Mouse (Mus musculus): ENCODE results near the gene Mfsd4a. TPM values are rescaled to one million over a fixed set of nuclear protein-coding genes. Genes with fewer than 3 reads are reported as not detected.
A peak's percentile ranks its signal among the peaks of the same experiment; 100 is the strongest.

Gene Mfsd4a
- polyA plus RNA-seq, 1 experiment: 73.5 TPM

- no peak overlapping the region; the same call in 1 of the 2 replicates for H3K4me3 ChIP-seq (ENCODE audit: insufficient read depth, low read length)
- no peak for TF ChIP-seq POLR2A (IDR thresholded peaks at IDR 0.05; ENCODE audit: extremely low read depth, insufficient read depth, low read length)
- TF ChIP-seq CTCF (IDR thresholded peaks at IDR 0.05; ENCODE audit: extremely low read depth, insufficient read depth, low read length): no peak
- no peak overlapping the region for H3K27ac ChIP-seq (ENCODE audit: insufficient read depth, low read length)
- no peaks in the 10 kb centered on the region for H3K4me1 ChIP-seq (ENCODE audit: control insufficient read depth, insufficient read depth, low read length)
Observed at GRCm38 (mm10) chr1:131987432-131987831, 80.4 kb downstream of the Mfsd4a start.

DNA sequence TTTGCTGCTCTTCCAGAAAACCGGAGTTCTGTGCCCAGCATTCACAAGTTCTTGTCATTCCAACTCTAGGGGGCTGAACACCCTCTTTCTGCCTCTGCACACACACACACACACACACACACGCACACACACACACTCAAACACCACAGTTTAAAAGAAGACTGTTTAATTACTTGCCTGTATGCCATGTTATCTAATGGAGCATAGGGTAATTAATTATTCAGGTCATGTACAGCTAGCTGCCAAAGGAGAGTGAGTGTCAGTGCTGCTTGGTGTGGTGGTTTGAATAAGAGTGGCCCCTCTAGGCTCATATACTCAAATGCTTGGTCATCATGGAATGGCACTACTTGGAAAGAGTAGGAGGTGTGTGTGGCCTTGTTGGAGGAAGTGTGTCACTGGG is 84.1 kb downstream of the Mfsd4a start:
- Histone ChIP-seq H3K27ac (ENCODE audit: insufficient read depth, low read length) (no peak overlapping the region), H3K4me3 (ENCODE audit: insufficient read depth, low read length) (no peak overlapping the region), H3K4me1 (ENCODE audit: control insufficient read depth, insufficient read depth, low read length) (no peaks in the 10 kb centered on the region)
- TF ChIP-seq POLR2A (IDR thresholded peaks at IDR 0.05; ENCODE audit: extremely low read depth, insufficient read depth, low read length) (no peak), CTCF (IDR thresholded peaks at IDR 0.05; ENCODE audit: extremely low read depth, insufficient read depth, low read length) (no peak)

DNA sequence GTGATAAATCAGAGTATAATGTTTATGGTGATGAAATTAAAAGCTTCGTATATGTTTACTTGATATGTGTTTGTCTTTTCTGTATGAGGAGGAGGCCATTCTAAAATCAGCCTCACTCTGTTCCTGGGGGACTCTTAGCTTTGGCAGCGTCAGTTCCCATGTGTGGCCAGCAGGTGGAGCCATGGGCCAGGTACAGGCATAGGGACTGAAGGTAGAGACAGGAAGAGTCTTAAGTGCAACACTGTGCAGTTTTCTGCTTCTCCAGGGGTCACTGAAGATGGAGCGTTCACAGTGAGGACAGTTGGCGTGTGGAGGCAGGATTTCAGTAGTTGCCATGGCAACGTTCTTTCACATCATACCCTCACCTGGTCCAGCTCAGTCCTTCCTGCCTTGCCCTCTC is 85.0 kb downstream of the Mfsd4a start:
- Histone ChIP-seq H3K27ac (ENCODE audit: insufficient read depth, low read length) (no peak overlapping the region), H3K4me3 (ENCODE audit: insufficient read depth, low read length) (no peak overlapping the region), H3K4me1 (ENCODE audit: control insufficient read depth, insufficient read depth, low read length) (no peaks in the 10 kb centered on the region)
- TF ChIP-seq POLR2A (IDR thresholded peaks at IDR 0.05; ENCODE audit: extremely low read depth, insufficient read depth, low read length) (no peak), CTCF (IDR thresholded peaks at IDR 0.05; ENCODE audit: extremely low read depth, insufficient read depth, low read length) (peak; percentile 97)

GRCm38 (mm10) chr1:131981378-131982013 is 86.4 kb downstream of the Mfsd4a start:
- TF ChIP-seq POLR2A (IDR thresholded peaks at IDR 0.05; ENCODE audit: extremely low read depth, insufficient read depth, low read length): no peak
- TF ChIP-seq CTCF (IDR thresholded peaks at IDR 0.05; ENCODE audit: extremely low read depth, insufficient read depth, low read length): peak; percentile 82
- Histone ChIP-seq H3K4me3 (ENCODE audit: insufficient read depth, low read length) (no peak overlapping the region), H3K27ac (ENCODE audit: insufficient read depth, low read length) (no peak overlapping the region), H3K4me1 (ENCODE audit: control insufficient read depth, insufficient read depth, low read length) (no peaks in the 10 kb centered on the region)

- TF ChIP-seq CTCF (IDR thresholded peaks at IDR 0.05; ENCODE audit: extremely low read depth, insufficient read depth, low read length) (no peak), POLR2A (IDR thresholded peaks at IDR 0.05; ENCODE audit: extremely low read depth, insufficient read depth, low read length) (no peak)
- Histone ChIP-seq H3K27ac (ENCODE audit: insufficient read depth, low read length) (no peak overlapping the region), H3K4me1 (ENCODE audit: control insufficient read depth, insufficient read depth, low read length) (no peaks in the 10 kb centered on the region), H3K4me3 (ENCODE audit: insufficient read depth, low read length) (no peak overlapping the region)
Observed at GRCm38 (mm10) chr1:131980471-131980870, 87.4 kb downstream of the Mfsd4a start.

GRCm38 (mm10) chr1:131976886-131977285 is 91.0 kb downstream of the Mfsd4a start:
- Histone ChIP-seq H3K4me1 (ENCODE audit: control insufficient read depth, insufficient read depth, low read length) (no peaks in the 10 kb centered on the region), H3K27ac (ENCODE audit: insufficient read depth, low read length) (no peak overlapping the region), H3K4me3 (ENCODE audit: insufficient read depth, low read length) (no peak overlapping the region)
- TF ChIP-seq POLR2A (IDR thresholded peaks at IDR 0.05; ENCODE audit: extremely low read depth, insufficient read depth, low read length) (no peak), CTCF (IDR thresholded peaks at IDR 0.05; ENCODE audit: extremely low read depth, insufficient read depth, low read length) (no peak)

DNA sequence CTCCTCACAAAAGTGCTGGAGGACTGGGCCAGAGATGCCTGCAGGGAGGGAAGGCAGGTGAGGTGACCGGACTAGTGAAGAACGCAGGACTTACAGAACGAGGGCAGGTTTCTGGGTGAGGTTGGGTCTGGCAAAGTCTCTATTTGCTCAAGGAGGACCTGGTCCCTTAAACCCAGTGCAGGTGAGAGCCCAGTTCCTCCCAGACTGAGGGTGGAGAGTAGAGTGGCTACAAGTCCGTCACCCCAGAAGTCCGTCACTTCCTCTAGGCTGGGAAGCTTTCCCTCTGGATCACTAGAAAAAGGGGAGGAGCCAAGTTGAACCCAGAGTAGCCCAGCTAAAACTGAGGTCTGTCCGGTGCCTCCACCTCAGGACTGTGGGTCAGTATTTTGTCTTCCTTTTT is 93.9 kb downstream of the Mfsd4a start:
- H3K27ac ChIP-seq (ENCODE audit: insufficient read depth, low read length): no peak overlapping the region
- H3K4me1 ChIP-seq (ENCODE audit: control insufficient read depth, insufficient read depth, low read length): no peaks in the 10 kb centered on the region
- TF ChIP-seq CTCF (IDR thresholded peaks at IDR 0.05; ENCODE audit: extremely low read depth, insufficient read depth, low read length) (no peak), POLR2A (IDR thresholded peaks at IDR 0.05; ENCODE audit: extremely low read depth, insufficient read depth, low read length) (no peak)
- no peak overlapping the region for H3K4me3 ChIP-seq (ENCODE audit: insufficient read depth, low read length)

Other genes with a start within 250 kb of the Mfsd4a start
- gene Slc41a1, start 240.6 kb downstream of the Mfsd4a start, polyA plus RNA-seq (2012; rRNA removed): 35.8 and 40.6 TPM in 2 replicates
- gene Rab29, start 200.8 kb downstream of the Mfsd4a start, polyA plus RNA-seq (2012; rRNA removed): 9.3 and 10.2 TPM in 2 replicates
- gene Nucks1, start 157.5 kb downstream of the Mfsd4a start, polyA plus RNA-seq (2012; rRNA removed): 51.4 and 52.2 TPM in 2 replicates
- gene Slc45a3, start 105.1 kb downstream of the Mfsd4a start, polyA plus RNA-seq (2012; rRNA removed): 1.6 and 2.0 TPM in 2 replicates
- 20.1 and 20.3 TPM in 2 replicates for gene Elk4, start 60.5 kb downstream of the Mfsd4a start, polyA plus RNA-seq (2012; rRNA removed)
- 24.9 and 30.0 TPM in 2 replicates for gene Cdk18, start 71.6 kb upstream of the Mfsd4a start, polyA plus RNA-seq (2012; rRNA removed)
- gene Lemd1, start 123.4 kb upstream of the Mfsd4a start, polyA plus RNA-seq (2012; rRNA removed): 7.5 and 10.7 TPM in 2 replicates
- 6.2 and 7.7 TPM in 2 replicates for gene AC124108.1, start 123.4 kb upstream of the Mfsd4a start, polyA plus RNA-seq (2012; rRNA removed)
- gene Gm10188, start 161.7 kb upstream of the Mfsd4a start, polyA plus RNA-seq (2012; rRNA removed): not detected in 2 replicates
- gene Klhdc8a, start 230.6 kb upstream of the Mfsd4a start, polyA plus RNA-seq (2012; rRNA removed): 8.7 and 9.4 TPM in 2 replicates
- gene Nuak2, start 248.1 kb upstream of the Mfsd4a start, polyA plus RNA-seq (2012; rRNA removed): 1.1 TPM in 2 replicates